In the genomic region with DNA sequence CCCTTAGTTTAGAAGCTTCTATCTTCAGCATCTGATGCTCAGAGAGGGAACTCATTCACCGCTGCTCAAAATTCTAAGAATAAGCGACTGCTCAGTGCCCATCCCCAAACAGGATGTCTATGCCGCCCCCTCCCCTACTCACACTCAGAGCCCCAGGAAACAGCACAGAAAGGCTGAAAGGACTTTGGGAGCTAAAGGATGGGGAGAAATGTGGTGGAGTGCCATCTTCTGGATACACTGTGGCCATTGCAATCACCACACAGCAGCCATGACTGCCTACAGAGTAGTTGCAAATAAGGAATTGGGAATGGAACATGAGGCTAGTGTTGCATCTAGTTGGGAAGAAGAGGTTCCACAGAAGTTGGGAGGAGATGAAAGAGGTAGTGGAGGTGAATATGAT, we compare ENCODE assay signal across 10 mouse cellular contexts.
A peak's percentile ranks its signal among the peaks of the same experiment; 100 is the strongest.
DNase-seq lines count a peak whose midpoint lies in the region; ATAC-seq and TF ChIP-seq lines count a peak whose summit lies in the region.
"Had no signal": no experiment of that assay in that cellular context is flagged by ENCODE, and none has a peak within 500 bp of the region (broad histone marks: within the 10 kb centered on the region; RNA-seq: fewer than 3 reads in every experiment).

No protein-coding gene starts in this region.

- no peak for ATAC-seq in kidney, embryonic 16.5 days (ENCODE audit: low FRiP score, low TSS enrichment)
- no peak for ATAC-seq in midbrain, postnatal 0 days (ENCODE audit: low FRiP score)
- ATAC-seq in midbrain, embryonic 14.5 days (ENCODE audit: low FRiP score, low TSS enrichment) = no peak
- ATAC-seq: inflammation-experienced regulatory T-cells, adult 6 months had no signal

- 63% methylated on average over 3 of the region's 3 CpGs for WGBS in kidney, adult 2 months
- WGBS in kidney, embryonic 16.5 days = 68% methylated on average over 3 of the region's 3 CpGs
- WGBS in midbrain, postnatal 0 days = 84% methylated on average over 3 of the region's 3 CpGs
- 70% methylated on average over 3 of the region's 3 CpGs for WGBS in midbrain, embryonic 14.5 days

- H3K9ac ChIP-seq in kidney, embryonic 16.5 days (replicated peaks; ENCODE audit: low read length) = no peak overlapping the region
- no peak overlapping the region for H3K9ac ChIP-seq in midbrain, postnatal 0 days (replicated peaks; ENCODE audit: low read length, poor library complexity, severe bottlenecking)
- H3K9ac ChIP-seq in midbrain, embryonic 14.5 days (replicated peaks; ENCODE audit: low read length) = no peak overlapping the region

- no peak overlapping the region for H3K4me3 ChIP-seq in kidney, adult 2 months (ENCODE audit: insufficient read depth, low read depth, low read length)
- H3K4me3 ChIP-seq in kidney, embryonic 16.5 days (ENCODE audit: low read length) = no peak overlapping the region
- H3K4me3 ChIP-seq in midbrain, postnatal 0 days (ENCODE audit: low read depth, low read length) = no peak overlapping the region
- no peak overlapping the region for H3K4me3 ChIP-seq in midbrain, embryonic 14.5 days (replicated peaks; ENCODE audit: low read depth, low read length)

- H3K9me3 ChIP-seq in kidney, embryonic 16.5 days (ENCODE audit: low read length) = no peaks in the 10 kb centered on the region
- no peaks in the 10 kb centered on the region for H3K9me3 ChIP-seq in midbrain, postnatal 0 days (ENCODE audit: low read length)
- H3K9me3 ChIP-seq in midbrain, embryonic 14.5 days (ENCODE audit: control insufficient read depth, low read length) = no peaks in the 10 kb centered on the region

- no peaks in the 10 kb centered on the region for H3K27me3 ChIP-seq in kidney, adult 2 months (replicated peaks; ENCODE audit: control insufficient read depth, insufficient read depth, low read length)
- no peaks in the 10 kb centered on the region for H3K27me3 ChIP-seq in kidney, embryonic 16.5 days (ENCODE audit: insufficient read depth, low read length)
- H3K27me3 ChIP-seq in midbrain, postnatal 0 days (ENCODE audit: insufficient read depth, low read length) = no peaks in the 10 kb centered on the region
- H3K27me3 ChIP-seq in midbrain, embryonic 14.5 days (ENCODE audit: control insufficient read depth, insufficient read depth, low read length) = no peaks in the 10 kb centered on the region

- peak; percentile 13 for DNase-seq in embryo, embryonic 10 days (ENCODE audit: low spot score)
- DNase-seq in embryo, embryonic 9.5 days (ENCODE audit: extremely low spot score) = no peak
- DNase-seq in kidney, adult 2 months = peak; percentile 30
- DNase-seq in midbrain, postnatal 0 days (ENCODE audit: low spot score) = peak; percentile 23
- DNase-seq in midbrain, embryonic 14.5 days = no peak
- peak; percentile 34 to 36 for DNase-seq in lung, postnatal 4 days
- DNase-seq in spleen, postnatal 4 days (ENCODE audit: low spot score in 2 of 2) = no peak
- DNase-seq: cerebellum, adult 18-20 months had no signal

- H3K4me2 ChIP-seq in kidney, embryonic 16.5 days (replicated peaks; ENCODE audit: low read depth, low read length) = no peak overlapping the region
- no peak overlapping the region for H3K4me2 ChIP-seq in midbrain, postnatal 0 days (ENCODE audit: low read depth, low read length, poor library complexity, severe bottlenecking)
- no peak overlapping the region for H3K4me2 ChIP-seq in midbrain, embryonic 14.5 days (ENCODE audit: low read length)

- no peaks in the 10 kb centered on the region for H3K4me1 ChIP-seq in kidney, adult 2 months (ENCODE audit: control insufficient read depth, insufficient read depth, low read length)
- H3K4me1 ChIP-seq in kidney, embryonic 16.5 days (ENCODE audit: insufficient read depth, low read length) = no peaks in the 10 kb centered on the region
- no peaks in the 10 kb centered on the region for H3K4me1 ChIP-seq in midbrain, postnatal 0 days (ENCODE audit: insufficient read depth, low read length)
- 0 out of 2 replicates have a peak, but pooled peaks cover 6% of the 10 kb centered on the region for H3K4me1 ChIP-seq in midbrain, embryonic 14.5 days (ENCODE audit: control insufficient read depth, insufficient read depth, low read length)

- no peak for TF ChIP-seq POLR2A in kidney, adult 2 months (IDR thresholded peaks at IDR 0.05; ENCODE audit: low read depth, low read length)

- no peaks in the 10 kb centered on the region for H3K36me3 ChIP-seq in kidney, adult 2 months (ENCODE audit: control insufficient read depth, insufficient read depth, low read length)
- H3K36me3 ChIP-seq in kidney, embryonic 16.5 days (ENCODE audit: insufficient read depth, low read length) = no peaks in the 10 kb centered on the region
- H3K36me3 ChIP-seq in midbrain, postnatal 0 days (ENCODE audit: insufficient read depth, low read length) = no peaks in the 10 kb centered on the region
- H3K36me3 ChIP-seq in midbrain, embryonic 14.5 days (ENCODE audit: control insufficient read depth, insufficient read depth, low read length) = no peaks in the 10 kb centered on the region

- TF ChIP-seq CTCF in kidney, adult 2 months (conservative IDR thresholded peaks at IDR 0.05; ENCODE audit: insufficient read depth, insufficient read length, low read depth, low read length) = no peak; the same call in 1 of the 2 replicates
- TF ChIP-seq CTCF in midbrain, postnatal 0 days (IDR thresholded peaks at IDR 0.05) = peak; percentile 59

- H3K27ac ChIP-seq in kidney, adult 2 months (ENCODE audit: insufficient read depth, low read depth, low read length) = no peak overlapping the region
- H3K27ac ChIP-seq in kidney, embryonic 16.5 days (ENCODE audit: low read length) = no peak overlapping the region
- H3K27ac ChIP-seq in midbrain, postnatal 0 days (ENCODE audit: low read depth, low read length) = no peak overlapping the region
- H3K27ac ChIP-seq in midbrain, embryonic 14.5 days (replicated peaks; ENCODE audit: low read depth, low read length) = no peak overlapping the region

Comparison
In these comparisons a context has a peak if more than half of its experiments do, and no peak if none do; other contexts are left out.
1. DNase-seq: peak in embryo, embryonic 10 days (single experiment), kidney, adult 2 months (single experiment), midbrain, postnatal 0 days (single experiment) and lung, postnatal 4 days (2 of 2); none in embryo, embryonic 9.5 days (single experiment), midbrain, embryonic 14.5 days (single experiment) and spleen, postnatal 4 days (0 of 2).